7 mouse cellular contexts compared by ENCODE assay signal in the genomic region with DNA sequence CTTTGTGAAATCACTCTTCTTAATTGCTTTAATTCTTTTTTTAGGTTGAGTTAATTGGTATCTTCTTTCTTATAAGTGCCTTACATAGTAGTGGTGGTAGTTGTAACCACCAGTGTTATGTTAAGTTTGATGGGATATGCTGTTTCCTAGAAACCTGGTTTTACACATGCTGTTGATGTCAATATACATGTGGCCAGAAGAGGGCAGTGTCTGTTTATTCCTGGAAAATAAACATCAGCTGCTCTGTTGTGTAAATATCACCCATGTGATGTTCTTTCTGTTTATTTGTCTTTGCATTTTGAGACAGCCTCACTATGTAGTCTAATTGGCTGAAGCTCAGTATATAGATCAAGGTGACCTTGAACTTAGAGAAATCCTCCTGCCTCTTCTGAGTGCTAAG. TPM values are rescaled to one million over a fixed set of nuclear protein-coding genes. Genes with fewer than 3 reads are reported as not detected.
DNase-seq lines count a peak whose midpoint lies in the region; TF ChIP-seq lines count a peak whose summit lies in the region.

No protein-coding gene starts in this region.

- H3K4me3 ChIP-seq in layer of hippocampus, adult 2 months, result no peak overlapping the region
- H3K4me3 ChIP-seq in ES-E14 (ENCODE audit: insufficient read depth in 1 of 2, low read depth in 1 of 2, low read length in 2 of 2, poor library complexity in 1 of 2, severe bottlenecking in 1 of 2), result no peak overlapping the region

- H3K36me3 ChIP-seq in ES-E14 (ENCODE audit: control insufficient read depth, insufficient read depth, low read length, poor library complexity, severe bottlenecking), result no peaks in the 10 kb centered on the region

- TF ChIP-seq CTCF in layer of hippocampus, adult 2 months (conservative IDR thresholded peaks at IDR 0.05), result peak; percentile 84

- in situ Hi-C loops in ES-E14 (cut with MboI; ENCODE audit: low sequenced_read_pairs in 2 of 2, unreplicated experiment in 2 of 2), result no loop called here

- H3K9ac ChIP-seq in ES-E14 (ENCODE audit: insufficient read depth, low read depth, low read length, poor library complexity, severe bottlenecking), result no peak overlapping the region

- peak in 1 of 2 experiments; percentile 21 for DNase-seq in layer of hippocampus, adult 2 months (ENCODE audit: low spot score in 2 of 2)
- no peak for DNase-seq in layer of hippocampus, adult 11-12 months (ENCODE audit: low spot score)
- peak; percentile 47 for DNase-seq in ES-E14 (ENCODE audit: low read depth, low spot score)
- DNase-seq in c-Kit-negative CD71-positive TER-119-positive erythroid progenitor cells, embryonic 14.5 days (ENCODE audit: low read depth, low spot score), result peak; percentile 64
- peak; percentile 7 to 9 for DNase-seq in kidney, postnatal 4 days
- no peak for DNase-seq in natural killer cell, adult 2 months (ENCODE audit: low spot score in 2 of 2)
- no peak for DNase-seq in spleen, postnatal 4 days (ENCODE audit: low spot score in 2 of 2)

- H3K4me1 ChIP-seq in ES-E14 (ENCODE audit: control insufficient read depth in 2 of 2, insufficient read depth in 2 of 2, low read length in 2 of 2, poor library complexity in 1 of 2), result 0 out of 4 replicates have a peak, but pooled peaks cover 0 to 3% of the 10 kb centered on the region in 2 experiments

- no peaks in the 10 kb centered on the region for H3K9me3 ChIP-seq in ES-E14 (ENCODE audit: control insufficient read depth, insufficient read depth, low read depth, low read length)

- H3K27ac ChIP-seq in layer of hippocampus, adult 2 months, result no peak overlapping the region
- H3K27ac ChIP-seq in ES-E14 (ENCODE audit: insufficient read depth, low read depth, low read length, poor library complexity, severe bottlenecking), result no peak overlapping the region

TF ChIP-seq in ES-E14, 5 proteins besides CTCF, POLR2A, EP300 and RAD21:
- no peak for TF ChIP-seq MAFK (IDR thresholded peaks at IDR 0.05; ENCODE audit: insufficient read depth, low read depth, low read length)
- TF ChIP-seq ZC3H11A (IDR thresholded peaks at IDR 0.05; ENCODE audit: borderline replicate concordance, low read depth, low read length), result peak; percentile 12; the same call in 1 of the 2 replicates
TF ChIP-seq in ES-E14: peak in this region for 1.

RNA-seq across cellular contexts. Expression of a gene that starts 55.6 kb away (rescaled TPM):
- 100 to 1,000 TPM; 111 to 113 TPM for total RNA-seq in layer of hippocampus, adult 2 months (2021)
- 16.7 and 17.0 TPM in 2 replicates for total RNA-seq in ES-E14 (2012; rRNA removed)

RNA-seq across cellular contexts. Expression of a gene that starts 55.6 kb away (rescaled TPM):
- total RNA-seq in layer of hippocampus, adult 2 months (2021), result 10 to 100 TPM; 77.6 to 89.3 TPM
- total RNA-seq in ES-E14 (2012; rRNA removed), result 8.2 and 11.9 TPM in 2 replicates

Comparison
In these comparisons a context has a peak if more than half of its experiments do, and no peak if none do; other contexts are left out.
1. DNase-seq: peak in ES-E14 (single experiment), c-Kit-negative CD71-positive TER-119-positive erythroid progenitor cells, embryonic 14.5 days (single experiment) and kidney, postnatal 4 days (2 of 2); none in layer of hippocampus, adult 11-12 months (single experiment), natural killer cell, adult 2 months (0 of 2) and spleen, postnatal 4 days (0 of 2).